Mouse (Mus musculus) embryonic facial prominence, embryonic 13.5 days (tissue): ENCODE data around the gene Ccdc73. TPM values are rescaled to one million over a fixed set of nuclear protein-coding genes. Genes with fewer than 3 reads are reported as not detected.

Experiments
- ATAC-seq: fragments of 200-750 bp; cut with Nextera tagmentation; 2 replicates; pipeline ENCODE4 v1.8.0; 2017; ENCODE audit warnings: low read depth; ENCODE audit not compliant: insufficient number of reproducible peaks, insufficient read depth, low FRiP score, low TSS enrichment
- H3K27ac ChIP-seq: fragments of 300-500 bp; sonication (generic); 2 replicates; pipeline ENCODE4 v1.5.1; 2015; ENCODE audit warnings: moderate library complexity, mild to moderate bottlenecking, inconsistent platforms
- H3K27me3 ChIP-seq: fragments of 300-500 bp; sonication (generic); 2 replicates; pipeline ENCODE4 v1.6.1; 2015; ENCODE audit warnings: mild to moderate bottlenecking, inconsistent platforms
- H3K36me3 ChIP-seq: fragments of 300-500 bp; sonication (generic); 2 replicates; pipeline ENCODE4 v1.6.1; 2015; ENCODE audit warnings: mild to moderate bottlenecking, inconsistent platforms
- H3K4me1 ChIP-seq: fragments of 300-500 bp; sonication (generic); 2 replicates; pipeline ENCODE4 v1.6.1; 2015; ENCODE audit warnings: inconsistent platforms
- H3K4me2 ChIP-seq: fragments of 300-500 bp; sonication (generic); 2 replicates; pipeline ENCODE4 v1.6.1; 2015; ENCODE audit warnings: moderate library complexity, mild to moderate bottlenecking, inconsistent platforms
- H3K4me3 ChIP-seq: fragments of 300-500 bp; sonication (generic); 2 replicates; pipeline ENCODE4 v1.5.1; 2015; ENCODE audit warnings: mild to moderate bottlenecking, inconsistent platforms
- H3K9ac ChIP-seq: fragments of 300-500 bp; sonication (generic); 2 replicates; pipeline ENCODE4 v1.6.1; 2015; ENCODE audit warnings: mild to moderate bottlenecking, inconsistent platforms
- H3K9me3 ChIP-seq: fragments of 300-500 bp; sonication (generic); 2 replicates; pipeline ENCODE4 v1.6.1; 2016; ENCODE audit warnings: inconsistent platforms
- WGBS: fragments of 180-500 bp; shearing (Covaris S2); methylation state at CpG from one replicate; pipeline ENCODE4 v1.1.7; 2015; ENCODE audit warnings: mixed read lengths; 5-methylcytosine and 5-hydroxymethylcytosine counted together
- polyA plus RNA-seq: library from polyadenylated mRNA; unstranded; fragments of >200 nt; fragmentation: Nextera tagmentation; extraction: Ambion mirVana; gene quantifications from 2 replicates; pipeline ENCODE4 v1.2.1, GENCODE M21; 2015

Ccdc73 gene
- polyA plus RNA-seq, 1 experiment from 2014 or later: 9.5 TPM

GRCm38 (mm10) chr2:105034084-105034483 is 166.5 kb downstream of the Ccdc73 start:
- H3K27me3 ChIP-seq: no peaks in the 10 kb centered on the region
- no peaks in the 10 kb centered on the region for H3K9me3 ChIP-seq
- WGBS: 66% methylated on average over 3 of the region's 3 CpGs
- H3K27ac ChIP-seq: no peak overlapping the region
- no peak overlapping the region for H3K4me2 ChIP-seq
- no peaks in the 10 kb centered on the region for H3K36me3 ChIP-seq
- no peak overlapping the region for H3K9ac ChIP-seq
- ATAC-seq: no peak
- no peak overlapping the region for H3K4me3 ChIP-seq
- no peaks in the 10 kb centered on the region for H3K4me1 ChIP-seq

GRCm38 (mm10) chr2:105035985-105036384 is 168.4 kb downstream of the Ccdc73 start:
- ATAC-seq: no peak
- H3K4me3 ChIP-seq: no peak overlapping the region
- WGBS: 82% methylated on average over 11 of the region's 11 CpGs

DNA sequence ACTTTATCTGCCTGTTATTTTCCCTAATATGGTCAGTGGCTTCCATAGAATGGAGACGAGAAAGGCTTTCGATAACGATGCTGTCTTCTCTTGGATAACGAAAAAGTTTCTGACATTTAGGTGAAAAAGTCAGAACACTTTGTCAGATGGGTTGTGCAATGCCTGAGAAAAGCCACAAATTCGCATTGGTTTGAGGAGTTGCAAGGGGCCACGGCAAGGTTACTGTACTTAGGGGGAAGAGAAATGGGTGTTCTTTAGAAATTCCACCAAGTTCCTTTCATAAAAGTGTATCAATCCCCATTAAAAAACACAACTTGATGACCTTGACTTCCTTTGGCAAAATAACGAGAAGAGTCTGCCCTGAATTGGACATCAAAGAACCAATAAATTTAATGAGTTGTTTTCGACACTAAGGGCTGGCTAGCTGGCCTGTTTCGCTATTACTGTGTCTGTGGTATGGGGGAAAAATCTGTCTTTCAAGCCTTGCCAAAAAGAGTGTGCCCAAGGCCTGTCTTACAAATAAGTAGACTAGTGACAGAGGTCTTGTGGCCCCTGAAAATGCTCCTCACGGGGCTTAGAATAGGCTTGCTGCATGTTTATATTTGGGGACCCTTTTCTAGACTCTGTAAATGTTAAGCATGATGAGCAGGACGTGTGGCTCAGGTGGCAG is 168.9 kb downstream of the Ccdc73 start:
- Histone ChIP-seq H3K9ac (no peak overlapping the region), H3K9me3 (no peaks in the 10 kb centered on the region), H3K4me3 (no peak overlapping the region), H3K36me3 (no peaks in the 10 kb centered on the region), H3K4me2 (no peak overlapping the region), H3K27me3 (no peaks in the 10 kb centered on the region), H3K4me1 (no peaks in the 10 kb centered on the region), H3K27ac (no peak overlapping the region)
- ATAC-seq: no peak
- 83% methylated on average over 11 of the region's 11 CpGs for WGBS

More at GRCm38 (mm10) chr2:105035985-105036384, 168.4 kb downstream of the Ccdc73 start:
- no peaks in the 10 kb centered on the region for H3K9me3 ChIP-seq
- no peak overlapping the region for H3K9ac ChIP-seq
- no peaks in the 10 kb centered on the region for H3K4me1 ChIP-seq
- no peaks in the 10 kb centered on the region for H3K36me3 ChIP-seq
- H3K27me3 ChIP-seq: no peaks in the 10 kb centered on the region
- H3K27ac ChIP-seq: no peak overlapping the region
- no peak overlapping the region for H3K4me2 ChIP-seq

DNA sequence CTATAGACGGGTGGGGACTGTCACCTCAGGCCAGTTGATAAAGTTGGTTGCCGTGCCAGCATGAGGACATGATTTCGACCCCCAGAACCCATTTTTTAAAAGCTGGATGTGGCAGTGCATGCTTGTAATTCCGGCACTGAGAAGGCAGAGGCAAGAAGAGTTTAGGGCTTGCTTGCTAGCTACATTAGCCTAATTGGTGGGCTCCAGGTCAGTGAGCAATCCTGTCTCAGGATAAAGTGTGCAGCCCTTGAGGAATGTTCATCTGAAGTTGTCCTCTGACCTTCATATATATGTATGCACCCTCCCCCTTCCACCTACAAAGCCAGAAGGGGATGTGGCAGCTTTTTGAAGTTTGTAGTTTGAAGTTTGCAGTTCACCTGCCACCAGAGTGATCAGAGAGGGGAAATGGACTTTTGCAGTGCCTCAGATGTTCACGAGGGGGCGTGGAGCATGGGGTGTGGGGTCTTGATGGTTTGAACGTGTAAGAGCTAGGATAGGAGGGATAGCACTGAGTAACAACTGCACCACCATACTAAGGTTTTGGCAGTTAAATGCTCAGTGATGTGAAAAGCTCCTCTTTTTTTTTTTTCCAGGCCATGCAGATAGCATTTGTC is 170.5 kb downstream of the Ccdc73 start:
- WGBS: 79% methylated on average over 7 of the region's 7 CpGs
- H3K4me1 ChIP-seq: no peaks in the 10 kb centered on the region
- H3K9ac ChIP-seq: no peak overlapping the region
- no peak overlapping the region for H3K4me3 ChIP-seq
- no peak overlapping the region for H3K4me2 ChIP-seq
- no peaks in the 10 kb centered on the region for H3K9me3 ChIP-seq
- no peaks in the 10 kb centered on the region for H3K36me3 ChIP-seq
- no peaks in the 10 kb centered on the region for H3K27me3 ChIP-seq
- no peak for ATAC-seq
- no peak overlapping the region for H3K27ac ChIP-seq

- Histone ChIP-seq H3K27ac (no peak overlapping the region), H3K4me3 (no peak overlapping the region), H3K9me3 (no peaks in the 10 kb centered on the region), H3K4me2 (no peak overlapping the region), H3K9ac (no peak overlapping the region), H3K36me3 (no peaks in the 10 kb centered on the region), H3K27me3 (no peaks in the 10 kb centered on the region), H3K4me1 (no peaks in the 10 kb centered on the region)
- WGBS: 93% methylated on average over 5 of the region's 5 CpGs
- ATAC-seq: no peak
Observed at GRCm38 (mm10) chr2:105038879-105039278, 171.3 kb downstream of the Ccdc73 start.

DNA sequence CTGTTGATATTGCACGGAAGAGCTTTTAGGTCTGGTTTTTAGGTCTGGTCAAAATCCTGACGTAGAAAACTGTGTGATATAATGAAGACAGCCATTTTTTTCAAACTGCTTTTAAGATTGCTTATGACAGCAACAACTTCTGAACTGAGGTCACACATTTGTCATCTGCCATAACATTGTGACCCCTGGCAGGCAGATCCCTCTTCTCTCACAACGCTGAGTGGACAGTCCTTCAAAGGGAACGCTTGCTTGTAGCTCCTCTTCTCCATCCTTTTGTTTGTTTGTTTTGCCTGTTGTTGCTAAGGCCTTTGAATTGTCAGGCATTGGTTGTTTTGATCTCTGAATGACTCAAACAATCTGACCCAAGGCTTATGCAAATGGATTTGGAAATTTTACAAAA is 173.3 kb downstream of the Ccdc73 start:
- Histone ChIP-seq H3K27me3 (no peaks in the 10 kb centered on the region), H3K9me3 (no peaks in the 10 kb centered on the region), H3K4me3 (no peak overlapping the region), H3K36me3 (no peaks in the 10 kb centered on the region), H3K4me2 (no peak overlapping the region), H3K27ac (no peak overlapping the region), H3K9ac (no peak overlapping the region), H3K4me1 (no peaks in the 10 kb centered on the region)
- ATAC-seq: no peak
- 81% methylated on average over 4 of the region's 4 CpGs for WGBS

DNA sequence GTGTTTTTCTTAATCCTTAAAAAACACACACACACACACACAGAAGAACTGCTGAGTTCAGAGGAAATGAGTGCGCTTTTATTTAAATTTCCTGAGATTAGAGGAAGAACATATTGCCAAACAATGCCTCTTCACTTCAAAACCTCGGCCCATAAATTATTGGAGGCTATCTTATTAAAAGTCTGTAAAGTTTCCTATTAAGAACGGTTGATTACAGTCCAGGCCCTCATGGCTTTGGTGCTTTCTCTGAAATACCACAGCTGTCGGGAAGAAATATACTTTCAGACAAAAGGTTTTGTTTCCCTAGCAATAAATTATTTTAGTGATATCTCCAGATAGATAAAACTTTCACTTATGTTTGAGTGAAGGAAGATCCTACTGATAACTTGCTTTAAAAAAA is 175.5 kb downstream of the Ccdc73 start:
- no peak overlapping the region for H3K4me2 ChIP-seq
- H3K27me3 ChIP-seq: no peaks in the 10 kb centered on the region
- H3K4me1 ChIP-seq: no peaks in the 10 kb centered on the region
- WGBS: 80% methylated on average over 4 of the region's 4 CpGs
- H3K4me3 ChIP-seq: no peak overlapping the region
- no peak overlapping the region for H3K9ac ChIP-seq
- H3K9me3 ChIP-seq: no peaks in the 10 kb centered on the region
- ATAC-seq: no peak
- H3K36me3 ChIP-seq: no peaks in the 10 kb centered on the region
- H3K27ac ChIP-seq: no peak overlapping the region

GRCm38 (mm10) chr2:105048301-105048700 is 180.7 kb downstream of the Ccdc73 start:
- Histone ChIP-seq H3K4me3 (no peak overlapping the region), H3K9ac (no peak overlapping the region), H3K4me1 (no peaks in the 10 kb centered on the region), H3K27ac (no peak overlapping the region), H3K27me3 (no peaks in the 10 kb centered on the region), H3K4me2 (no peak overlapping the region), H3K9me3 (no peaks in the 10 kb centered on the region), H3K36me3 (no peaks in the 10 kb centered on the region)
- ATAC-seq: no peak
- 67% methylated on average over 1 of the region's 1 CpGs for WGBS

- no peak overlapping the region for H3K4me2 ChIP-seq
- H3K9ac ChIP-seq: no peak overlapping the region
- H3K4me3 ChIP-seq: no peak overlapping the region
- H3K36me3 ChIP-seq: no peaks in the 10 kb centered on the region
- H3K27me3 ChIP-seq: no peaks in the 10 kb centered on the region
- H3K4me1 ChIP-seq: no peaks in the 10 kb centered on the region
- no peak for ATAC-seq
- no peak overlapping the region for H3K27ac ChIP-seq
- 64% methylated on average over 1 of the region's 1 CpGs for WGBS
- H3K9me3 ChIP-seq: no peaks in the 10 kb centered on the region
Observed at GRCm38 (mm10) chr2:105055529-105055928, 187.9 kb downstream of the Ccdc73 start.

- Histone ChIP-seq H3K9me3 (no peaks in the 10 kb centered on the region), H3K4me3 (no peak overlapping the region), H3K9ac (no peak overlapping the region), H3K36me3 (no peaks in the 10 kb centered on the region), H3K27me3 (no peaks in the 10 kb centered on the region), H3K4me1 (no peaks in the 10 kb centered on the region), H3K4me2 (no peak overlapping the region), H3K27ac (no peak overlapping the region)
- no peak for ATAC-seq
- WGBS: 77% methylated on average over 7 of the region's 7 CpGs
Observed at GRCm38 (mm10) chr2:105058577-105059116, 191.0 kb downstream of the Ccdc73 start.

GRCm38 (mm10) chr2:105062741-105063372 is 195.3 kb downstream of the Ccdc73 start:
- no peaks in the 10 kb centered on the region for H3K36me3 ChIP-seq
- H3K4me2 ChIP-seq: no peak overlapping the region
- no peak overlapping the region for H3K9ac ChIP-seq
- no peak overlapping the region for H3K27ac ChIP-seq
- no peaks in the 10 kb centered on the region for H3K4me1 ChIP-seq
- 56% methylated on average over 7 of the region's 7 CpGs for WGBS
- no peaks in the 10 kb centered on the region for H3K27me3 ChIP-seq
- H3K9me3 ChIP-seq: no peaks in the 10 kb centered on the region
- H3K4me3 ChIP-seq: no peak overlapping the region
- no peak for ATAC-seq
